Mouse (Mus musculus) stomach, embryonic 14.5 days (tissue): ENCODE data around the gene Wdr4. TPM values are rescaled to one million over a fixed set of nuclear protein-coding genes. Genes with fewer than 3 reads are reported as not detected.

Experiments
- ATAC-seq: fragments of 200-750 bp; cut with Nextera tagmentation; 2 replicates; pipeline ENCODE4 v1.8.0; 2017; ENCODE audit warnings: low read depth, moderate TSS enrichment; ENCODE audit not compliant: insufficient number of reproducible peaks, insufficient read depth, low FRiP score
- H3K27ac ChIP-seq: fragments of 300-500 bp; sonication (generic); 2 replicates; pipeline ENCODE4 v1.5.1; 2014; ENCODE audit warnings: mild to moderate bottlenecking, low read length, moderate library complexity, mixed read lengths
- H3K27me3 ChIP-seq: fragments of 300-500 bp; sonication (generic); 2 replicates; pipeline ENCODE4 v1.6.1; 2014; ENCODE audit warnings: low read length, control low read depth, mixed read lengths; ENCODE audit not compliant: control insufficient read depth, insufficient read depth
- H3K36me3 ChIP-seq: fragments of 300-500 bp; sonication (generic); 2 replicates; pipeline ENCODE4 v1.6.1; 2014; ENCODE audit warnings: mild to moderate bottlenecking, control low read depth, low read length, moderate library complexity, mixed read lengths; ENCODE audit not compliant: control insufficient read depth, insufficient read depth
- H3K4me1 ChIP-seq: fragments of 300-500 bp; sonication (generic); 2 replicates; pipeline ENCODE4 v1.6.1; 2014; ENCODE audit warnings: low read length, control low read depth, mixed read lengths; ENCODE audit not compliant: control insufficient read depth, insufficient read depth
- H3K4me2 ChIP-seq: fragments of 300-500 bp; sonication (generic); replicated peaks from 2 replicates; pipeline ENCODE4 v1.6.1; 2014; ENCODE audit warnings: low read depth, low read length, control low read depth
- H3K4me3 ChIP-seq: fragments of 300-500 bp; sonication (generic); 2 replicates; pipeline ENCODE4 v1.5.1; 2014; ENCODE audit warnings: low read depth, low read length, control low read depth
- H3K9ac ChIP-seq: fragments of 300-500 bp; sonication (generic); replicated peaks from 2 replicates; pipeline ENCODE4 v1.6.1; 2014; ENCODE audit warnings: low read depth, mild to moderate bottlenecking, control low read depth, low read length, moderate library complexity, mixed read lengths
- H3K9me3 ChIP-seq: fragments of 300-500 bp; sonication (generic); 2 replicates; pipeline ENCODE4 v1.6.1; 2016; ENCODE audit warnings: low read depth, low read length, control low read depth; ENCODE audit not compliant: control insufficient read depth
- WGBS: fragments of 180-500 bp; shearing (Covaris S2); extraction: QIAGEN DNeasy Blood & Tissue Kit; methylation state at CpG from one replicate; pipeline ENCODE4 v1.1.7; 2014; 5-methylcytosine and 5-hydroxymethylcytosine counted together
- polyA plus RNA-seq: library from polyadenylated mRNA; unstranded; fragments of >200 nt; fragmentation: Nextera tagmentation; extraction: Ambion mirVana; gene quantifications from 2 replicates; pipeline ENCODE4 v1.2.1, GENCODE M21; 2014

Wdr4 gene
- polyA plus RNA-seq, 1 experiment from 2014 or later, result 34.7 TPM

DNA sequence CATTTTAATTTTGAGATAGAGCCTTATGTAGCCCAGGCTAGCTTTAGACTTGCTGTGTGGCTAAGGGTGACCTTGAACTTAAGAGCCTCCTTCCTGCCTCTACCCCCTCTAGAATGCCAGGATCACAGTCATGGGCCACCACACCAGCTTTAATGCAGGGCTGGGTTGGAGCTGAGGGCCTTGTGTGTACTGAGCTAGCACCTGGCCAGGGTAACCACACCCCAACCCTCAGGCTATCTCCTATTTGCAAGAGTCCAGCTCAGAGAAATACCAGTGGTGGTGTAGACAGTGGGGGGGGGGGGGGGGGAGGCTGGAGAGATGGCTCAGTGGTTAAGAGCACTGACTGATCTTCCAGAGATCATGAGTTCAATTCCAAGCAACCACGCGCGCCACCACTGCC is 6.0 kb upstream of the Wdr4 start:
- WGBS, result 94% methylated on average over 3 of the region's 3 CpGs
- no peak for ATAC-seq
- no peaks in the 10 kb centered on the region for H3K9me3 ChIP-seq
- H3K4me3 ChIP-seq, result no peak overlapping the region
- no peak overlapping the region for H3K27ac ChIP-seq
- H3K9ac ChIP-seq, result no peak overlapping the region
- H3K27me3 ChIP-seq, result no peaks in the 10 kb centered on the region
- H3K4me2 ChIP-seq, result no peak overlapping the region
- H3K36me3 ChIP-seq, result peaks cover 30% of the 10 kb centered on the region
- no peaks in the 10 kb centered on the region for H3K4me1 ChIP-seq

DNA sequence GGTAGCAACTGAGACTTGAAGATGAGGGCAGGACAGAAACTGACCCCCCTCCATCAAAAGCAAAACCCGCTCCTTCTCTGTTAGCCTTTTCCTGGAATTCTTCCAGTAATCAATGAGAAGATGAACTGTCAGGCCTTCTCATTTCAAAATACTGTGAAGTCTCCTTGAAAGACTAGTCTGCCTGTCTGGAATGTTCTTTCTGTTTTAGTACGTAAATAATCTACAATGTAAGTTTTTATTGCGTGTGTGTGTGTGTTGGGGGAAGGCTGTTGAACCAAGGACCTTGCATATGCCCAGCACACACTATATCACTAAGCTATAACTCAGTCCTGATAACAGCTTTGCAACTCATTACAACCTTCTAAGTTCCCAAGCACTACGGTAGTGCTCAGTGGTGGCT is 5.3 kb upstream of the Wdr4 start:
- 90% methylated on average over 4 of the region's 4 CpGs for WGBS
- no peak overlapping the region for H3K4me2 ChIP-seq
- ATAC-seq, result no peak
- H3K4me3 ChIP-seq, result no peak overlapping the region
- H3K27me3 ChIP-seq, result no peaks in the 10 kb centered on the region
- H3K9ac ChIP-seq, result no peak overlapping the region
- no peaks in the 10 kb centered on the region for H3K4me1 ChIP-seq
- peaks cover 27% of the 10 kb centered on the region for H3K36me3 ChIP-seq
- H3K27ac ChIP-seq, result no peak overlapping the region
- H3K9me3 ChIP-seq, result no peaks in the 10 kb centered on the region

DNA sequence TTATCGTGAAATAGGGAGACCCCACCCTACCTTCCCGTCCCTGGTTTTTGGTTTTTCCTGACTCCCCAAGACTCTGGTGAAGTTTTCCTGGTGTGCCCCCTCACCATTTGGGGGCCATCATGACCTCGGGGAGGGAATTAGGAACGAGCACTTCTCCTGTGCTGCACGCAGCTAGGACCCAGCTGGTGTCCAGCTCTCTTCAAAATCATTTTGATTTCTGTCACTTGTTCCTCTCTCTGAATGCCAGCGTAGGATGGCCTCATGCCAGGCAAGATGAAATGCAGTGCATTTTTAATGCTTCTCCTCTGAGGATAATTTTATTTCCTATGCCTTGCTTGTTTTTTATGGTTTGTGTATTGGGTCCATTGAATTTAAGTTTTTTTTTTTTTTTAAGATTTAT is 2.2 kb upstream of the Wdr4 start:
- no peak for ATAC-seq
- Histone ChIP-seq H3K9me3 (no peaks in the 10 kb centered on the region), H3K4me1 (no peaks in the 10 kb centered on the region), H3K27ac (peak overlapping the region; percentile 48; the same call in 1 of the 2 replicates), H3K27me3 (no peaks in the 10 kb centered on the region), H3K9ac (no peak overlapping the region; the same call in 1 of the 2 replicates), H3K4me2 (peak overlapping the region; percentile 74), H3K4me3 (no peak overlapping the region), H3K36me3 (peaks cover 9% of the 10 kb centered on the region)
- 87% methylated on average over 6 of the region's 6 CpGs for WGBS

DNA sequence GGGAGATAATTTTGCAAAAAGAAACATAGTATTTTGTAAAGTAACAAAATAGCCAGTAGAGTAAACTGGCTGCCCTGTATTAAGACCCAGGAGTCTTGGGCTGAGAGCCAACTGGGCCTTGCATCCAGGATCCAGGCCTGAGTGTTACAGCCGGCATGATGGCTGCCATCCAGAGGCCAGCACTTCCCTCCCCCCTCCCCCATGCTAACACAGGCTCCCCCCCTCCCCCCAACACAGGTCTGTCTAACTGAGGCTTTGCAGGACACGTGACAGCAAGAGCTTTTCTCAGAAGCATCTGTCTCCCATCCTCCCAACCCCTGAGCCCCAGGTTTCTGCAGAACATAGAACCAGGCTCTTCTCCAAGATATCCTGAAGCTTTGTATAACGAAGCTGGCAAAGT is 1.1 kb upstream of the Wdr4 start:
- Histone ChIP-seq H3K27ac (peak overlapping the region; percentile 82; the same call in 1 of the 2 replicates), H3K4me2 (peak overlapping the region; percentile 74), H3K9me3 (no peaks in the 10 kb centered on the region), H3K4me1 (no peaks in the 10 kb centered on the region), H3K4me3 (peak overlapping the region; percentile 82), H3K9ac (peak overlapping the region; percentile 60), H3K27me3 (no peaks in the 10 kb centered on the region), H3K36me3 (peaks cover 6% of the 10 kb centered on the region)
- no peak for ATAC-seq
- WGBS, result 10% methylated on average over 3 of the region's 3 CpGs

DNA sequence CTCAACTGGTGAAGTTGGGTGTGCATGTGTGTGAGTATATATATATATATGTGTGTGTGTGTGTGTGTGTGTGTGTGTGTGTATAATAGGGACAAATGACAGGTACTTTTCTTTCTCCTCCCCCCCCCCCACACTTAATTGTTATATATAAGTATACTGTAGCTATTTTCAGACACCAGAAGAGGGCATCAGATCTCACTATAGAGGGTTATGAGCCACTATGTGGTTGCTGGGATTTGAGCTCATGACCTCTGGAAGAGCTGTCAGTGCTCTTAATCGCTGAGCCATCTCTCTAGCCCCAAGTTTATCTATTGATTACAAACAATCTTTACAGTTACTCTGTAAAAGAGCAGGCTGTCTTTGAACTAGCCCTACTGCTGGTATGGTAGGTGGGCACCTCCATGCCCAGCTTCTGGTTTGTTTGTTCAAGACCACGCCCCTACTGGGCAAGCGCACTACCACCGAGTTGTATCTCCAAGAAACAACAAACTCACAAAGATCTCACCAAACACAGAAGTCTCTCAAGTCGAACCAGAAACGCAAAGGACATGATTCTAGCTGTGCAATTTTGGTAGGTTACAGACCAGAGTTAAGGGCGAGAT is 335 bp downstream of the Wdr4 start:
- no peaks in the 10 kb centered on the region for H3K9me3 ChIP-seq
- no peak overlapping the region for H3K9ac ChIP-seq
- no peaks in the 10 kb centered on the region for H3K4me1 ChIP-seq
- ATAC-seq, result 0 out of 2 replicates have a peak, but pooled peaks have one; percentile 1
- no peak overlapping the region; the same call in 1 of the 2 replicates for H3K27ac ChIP-seq
- peak overlapping the region; percentile 74 for H3K4me2 ChIP-seq
- H3K36me3 ChIP-seq, result peaks cover 6% of the 10 kb centered on the region
- H3K4me3 ChIP-seq, result peak overlapping the region; percentile 82
- H3K27me3 ChIP-seq, result no peaks in the 10 kb centered on the region
- WGBS, result 2% methylated on average over 7 of the region's 7 CpGs

DNA sequence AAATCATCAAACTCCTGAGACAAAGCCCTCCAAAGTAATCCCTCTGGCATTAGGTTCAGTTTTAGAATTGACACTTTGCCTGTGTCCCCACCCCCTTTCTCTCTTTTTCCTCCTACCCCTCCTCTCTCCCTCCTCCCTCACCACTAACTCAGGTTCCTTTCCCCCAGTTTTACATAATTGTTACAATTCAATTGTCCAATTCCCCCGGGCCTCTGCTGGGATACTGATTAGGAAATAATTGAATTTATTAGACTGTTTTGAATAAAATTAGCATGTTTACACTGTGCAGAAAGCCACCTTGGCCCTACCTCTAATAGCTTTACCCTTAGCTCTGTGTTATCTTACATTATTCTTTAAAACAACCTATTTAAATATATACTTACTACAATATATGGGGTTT is 5.1 kb downstream of the Wdr4 start:
- Histone ChIP-seq H3K4me3 (no peak overlapping the region), H3K4me2 (no peak overlapping the region), H3K4me1 (peaks cover 4% of the 10 kb centered on the region; the same call in 1 of the 2 replicates), H3K27ac (no peak overlapping the region), H3K36me3 (peaks cover under 1% of the 10 kb centered on the region), H3K9ac (no peak overlapping the region), H3K27me3 (no peaks in the 10 kb centered on the region), H3K9me3 (no peaks in the 10 kb centered on the region)
- WGBS, result 58% methylated on average over 1 of the region's 1 CpGs
- no peak for ATAC-seq

DNA sequence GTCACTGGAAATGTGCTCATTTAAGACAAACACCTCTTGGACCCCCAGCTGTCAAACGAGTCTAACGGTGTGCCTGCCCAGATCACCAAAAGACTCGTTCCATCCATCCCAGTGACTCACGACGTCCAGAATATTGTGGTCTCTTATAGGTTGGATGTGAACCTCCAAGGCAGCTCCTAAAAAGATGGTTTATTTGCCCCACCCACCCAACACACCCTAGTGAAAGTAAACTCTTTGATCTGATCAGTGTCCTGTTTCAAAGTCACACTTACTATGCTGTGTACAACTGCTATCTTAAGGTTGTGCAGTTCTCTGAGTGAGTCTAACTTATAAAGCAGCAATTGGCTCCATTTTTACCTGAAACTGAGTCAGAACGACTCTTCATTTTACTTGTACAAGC is 7.2 kb downstream of the Wdr4 start:
- ATAC-seq, result peak; percentile 3; the same call in 1 of the 2 replicates
- WGBS, result 19% methylated on average over 6 of the region's 6 CpGs
- no peaks in the 10 kb centered on the region for H3K27me3 ChIP-seq
- peaks cover 15% of the 10 kb centered on the region for H3K36me3 ChIP-seq
- peak overlapping the region; percentile 60 for H3K4me3 ChIP-seq
- H3K4me1 ChIP-seq, result peaks cover 4% of the 10 kb centered on the region; the same call in 1 of the 2 replicates
- H3K27ac ChIP-seq, result peak overlapping the region; percentile 82; the same call in 1 of the 2 replicates
- peak overlapping the region; percentile 77 for H3K4me2 ChIP-seq
- H3K9ac ChIP-seq, result peak overlapping the region; percentile 74
- H3K9me3 ChIP-seq, result no peaks in the 10 kb centered on the region

DNA sequence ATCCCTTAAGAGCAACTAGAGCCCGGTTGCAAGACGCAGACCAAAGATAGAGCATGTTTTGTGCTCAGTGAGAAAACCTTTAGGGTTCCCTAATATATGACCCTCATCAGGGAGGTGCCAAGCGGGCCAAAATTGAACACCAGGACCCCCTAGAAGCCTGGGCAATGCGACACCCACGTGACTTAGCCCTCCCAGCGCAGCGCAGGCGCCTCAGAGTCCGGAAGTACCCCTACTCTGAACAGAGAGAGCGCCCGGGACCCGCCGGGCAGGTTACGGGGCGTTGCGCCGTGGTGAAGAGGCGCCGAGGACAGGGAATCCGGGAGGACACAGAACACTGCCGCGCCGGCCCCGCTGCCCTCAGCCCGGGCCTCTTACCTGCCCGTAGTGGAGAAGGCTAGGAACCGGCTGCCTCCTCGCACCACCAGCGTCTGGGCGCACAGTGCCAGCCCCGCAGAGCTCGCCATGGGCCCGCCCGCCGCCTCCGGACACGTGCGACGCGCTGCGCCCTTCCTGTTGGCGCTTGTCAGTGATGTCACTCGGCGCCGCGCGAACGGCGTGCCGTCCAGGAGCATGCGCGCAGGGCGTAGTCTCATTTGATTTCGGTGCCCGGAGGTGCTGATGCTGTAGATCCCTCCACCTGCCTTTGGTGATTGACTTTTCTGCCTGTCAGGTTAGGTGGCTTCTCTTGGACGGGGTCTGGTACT is 7.8 kb downstream of the Wdr4 start:
- Histone ChIP-seq H3K4me2 (peak overlapping the region; percentile 77), H3K9me3 (no peaks in the 10 kb centered on the region), H3K4me1 (peaks cover 4% of the 10 kb centered on the region; the same call in 1 of the 2 replicates), H3K27me3 (no peaks in the 10 kb centered on the region), H3K27ac (peak overlapping the region; percentile 82), H3K36me3 (peaks cover 20% of the 10 kb centered on the region), H3K4me3 (peak overlapping the region; percentile 60), H3K9ac (peak overlapping the region; percentile 74)
- ATAC-seq, result peak; percentile 92
- under 1% methylated on average over 56 of the region's 56 CpGs for WGBS
